Mouse (Mus musculus) myocyte (in vitro differentiated cells): ENCODE results near the gene Morn5.

Source experiments
- CEBPB ChIP-seq: IDR thresholded peaks from 2 replicates; pipeline ENCODE4 v1.6.1; 2011; ENCODE audit warnings: mild to moderate bottlenecking, moderate library complexity; ENCODE audit not compliant: poor library complexity, insufficient read depth, severe bottlenecking
- E2F4 ChIP-seq: IDR thresholded peaks from one replicate; pipeline ENCODE4 v1.6.1; 2011; ENCODE audit warnings: mild to moderate bottlenecking, control low read depth, moderate library complexity; ENCODE audit not compliant: insufficient read depth
- MYOD1 ChIP-seq, 3 experiments: IDR thresholded peaks; one replicate each; pipeline ENCODE4 v1.6.1; 2011; ENCODE audit warnings: control low read depth in 2 of 3, low read depth in 2 of 3, mild to moderate bottlenecking in 2 of 3, moderate library complexity in 1 of 3; ENCODE audit not compliant: insufficient read length in 2 of 3, control insufficient read depth in 1 of 3
- MYOG ChIP-seq, 3 experiments: IDR thresholded peaks; one replicate each; pipeline ENCODE4 v1.6.1; 2011; ENCODE audit warnings: control low read depth in 2 of 3, low read depth in 2 of 3, mild to moderate bottlenecking in 2 of 3; ENCODE audit not compliant: insufficient read length in 2 of 3, control insufficient read depth in 1 of 3, insufficient read depth in 1 of 3
- POLR2A ChIP-seq: IDR thresholded peaks from one replicate; pipeline ENCODE4 v1.6.1; 2011; ENCODE audit warnings: low read depth, mild to moderate bottlenecking, control low read depth, moderate library complexity; ENCODE audit not compliant: insufficient read length
- POLR2AphosphoS2 ChIP-seq: IDR thresholded peaks from one replicate; pipeline ENCODE4 v1.6.1; 2011; ENCODE audit warnings: low read depth, control low read depth; ENCODE audit not compliant: insufficient read length
- REST ChIP-seq: IDR thresholded peaks from one replicate; pipeline ENCODE4 v1.6.1; 2011; ENCODE audit warnings: mild to moderate bottlenecking, control low read depth, moderate library complexity; ENCODE audit not compliant: insufficient read depth, insufficient read length
- SRF ChIP-seq: IDR thresholded peaks from one replicate; pipeline ENCODE4 v1.6.1; 2011; ENCODE audit warnings: low read depth; ENCODE audit not compliant: control insufficient read depth, insufficient read length
- TCF12 ChIP-seq: IDR thresholded peaks from one replicate; pipeline ENCODE4 v1.6.1; 2011; ENCODE audit warnings: mild to moderate bottlenecking, control low read depth; ENCODE audit not compliant: poor library complexity, insufficient read depth, severe bottlenecking
- TCF3 ChIP-seq: IDR thresholded peaks from one replicate; pipeline ENCODE4 v1.6.1; 2011; ENCODE audit warnings: low read depth, control low read depth; ENCODE audit not compliant: insufficient read length
- USF1 ChIP-seq: IDR thresholded peaks from one replicate; pipeline ENCODE4 v1.6.1; 2011; ENCODE audit warnings: low read depth, mild to moderate bottlenecking, control low read depth, moderate library complexity

- no peak for TF ChIP-seq POLR2A
- TF ChIP-seq CEBPB: no peak
- TF ChIP-seq TCF3: no peak
- TF ChIP-seq POLR2AphosphoS2: no peak
- no peak for TF ChIP-seq E2F4
- TF ChIP-seq SRF: no peak
- no peak for TF ChIP-seq MYOD1 (IDR thresholded peaks at IDR 0.05; ENCODE audit: control insufficient read depth in 1 of 3, insufficient read length in 2 of 3, low read depth in 2 of 3)
- TF ChIP-seq TCF12: no peak
- TF ChIP-seq MYOG (IDR thresholded peaks at IDR 0.05; ENCODE audit: control insufficient read depth in 1 of 3, insufficient read depth in 1 of 3, insufficient read length in 2 of 3, low read depth in 2 of 3): no peak
- no peak for TF ChIP-seq USF1
- TF ChIP-seq REST: no peak
These were observed 1.1 kb upstream of the Morn5 start for GRCm38 (mm10) chr2:36048164-36048563.
